Mouse (Mus musculus): ENCODE data around the gene Loxl3.
A peak's percentile ranks its signal among the peaks of the same experiment; 100 is the strongest.

The Loxl3 gene

DNA sequence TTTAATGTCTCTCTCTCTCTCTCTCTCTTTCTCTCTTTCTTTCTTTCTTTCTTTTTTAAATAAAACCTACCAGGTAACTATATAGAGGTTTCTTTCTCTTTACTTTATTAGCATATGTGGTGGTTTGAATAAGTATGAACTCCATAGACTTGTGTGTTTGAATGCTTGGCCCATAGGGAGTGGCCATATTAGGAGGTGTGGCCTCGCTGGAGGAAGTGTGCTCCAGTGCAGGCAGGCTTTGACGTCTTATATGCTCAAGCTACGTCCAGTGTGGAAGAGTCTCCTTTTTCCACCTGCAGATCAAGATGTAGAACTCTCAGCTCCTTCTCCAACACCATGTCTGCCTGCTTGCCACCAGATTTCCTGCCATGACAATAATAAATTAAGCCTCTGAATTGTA is 14.9 kb upstream of the Loxl3 start:
- no peak for DNase-seq

GRCm38 (mm10) chr6:83020121-83020520 is 13.9 kb upstream of the Loxl3 start:
- DNase-seq = no peak

DNA sequence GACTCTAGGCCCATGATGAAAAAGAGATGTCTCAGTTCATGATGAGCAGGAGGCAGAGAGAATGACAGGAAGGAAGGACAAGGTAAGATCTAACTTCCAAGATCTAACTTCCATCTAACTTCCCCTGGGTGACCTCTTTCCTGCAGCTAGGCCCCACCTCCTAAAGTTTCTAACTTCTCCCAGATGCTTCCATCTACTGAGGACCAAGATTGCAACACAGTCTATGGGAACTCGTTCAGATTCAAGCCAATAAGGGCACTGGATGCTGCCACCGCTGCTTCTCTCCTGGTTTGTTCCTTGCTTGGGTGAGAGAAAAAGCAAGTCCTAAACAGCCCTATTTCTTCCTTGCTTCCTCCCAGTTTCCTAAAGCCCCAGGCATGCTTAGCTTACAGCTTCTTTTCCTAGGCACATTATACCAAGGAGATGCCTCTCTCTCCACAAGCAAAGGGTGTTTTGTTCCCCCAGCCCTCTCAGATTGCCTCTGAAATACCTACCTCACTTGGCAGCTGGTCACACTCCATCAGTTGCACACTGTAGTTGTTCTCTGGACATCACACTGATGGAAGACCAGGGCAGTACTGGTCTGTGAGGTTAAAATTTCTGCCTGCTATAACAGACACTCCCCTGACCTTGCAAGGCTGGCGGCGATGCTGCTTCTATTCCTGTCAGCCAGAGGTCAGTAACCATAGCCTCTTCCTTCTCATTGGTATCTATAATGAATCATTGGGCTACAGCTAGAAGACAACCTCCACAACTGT is 13.0 kb upstream of the Loxl3 start:
- DNase-seq = no peak

DNA sequence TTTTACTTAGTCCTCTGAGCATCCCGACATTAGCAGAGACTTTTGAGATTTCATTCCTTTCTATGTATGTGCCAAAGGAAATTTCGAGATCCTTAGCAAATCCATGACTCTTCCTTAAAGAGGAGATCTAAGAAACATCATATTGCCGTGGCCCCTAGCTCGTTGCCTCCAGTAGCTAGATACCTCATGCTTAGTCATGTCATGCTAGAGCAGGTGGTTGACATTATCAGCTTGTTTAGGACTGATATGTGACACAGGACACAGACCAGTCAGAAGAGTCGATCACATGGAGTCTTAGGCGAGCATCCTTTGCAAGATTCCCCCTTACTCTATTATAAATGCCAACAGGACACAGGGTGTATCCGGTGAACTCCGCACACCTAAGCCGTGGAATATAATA is 11.0 kb upstream of the Loxl3 start:
- DNase-seq = no peak

DNA sequence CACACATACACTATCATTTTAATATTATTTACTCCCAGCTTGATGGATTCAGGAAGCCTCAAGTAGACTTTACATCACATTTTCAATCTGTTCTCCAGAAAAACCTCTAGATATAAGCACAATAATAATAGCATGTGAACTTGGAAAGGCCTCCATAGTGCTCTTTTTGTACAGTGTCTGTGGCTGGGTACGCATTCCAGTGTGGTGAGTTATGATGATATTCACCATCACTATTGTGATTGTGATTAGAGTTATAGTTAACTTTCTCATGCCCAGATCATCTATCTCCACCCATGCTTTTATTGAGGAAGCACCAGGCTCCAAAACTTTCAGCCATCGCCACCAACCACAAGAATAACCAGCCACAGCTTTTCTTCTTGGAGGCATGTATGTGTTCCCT is 10.2 kb upstream of the Loxl3 start:
- DNase-seq = no peak

- DNase-seq = no peak
Observed at GRCm38 (mm10) chr6:83024421-83024820, 9.6 kb upstream of the Loxl3 start.

DNA sequence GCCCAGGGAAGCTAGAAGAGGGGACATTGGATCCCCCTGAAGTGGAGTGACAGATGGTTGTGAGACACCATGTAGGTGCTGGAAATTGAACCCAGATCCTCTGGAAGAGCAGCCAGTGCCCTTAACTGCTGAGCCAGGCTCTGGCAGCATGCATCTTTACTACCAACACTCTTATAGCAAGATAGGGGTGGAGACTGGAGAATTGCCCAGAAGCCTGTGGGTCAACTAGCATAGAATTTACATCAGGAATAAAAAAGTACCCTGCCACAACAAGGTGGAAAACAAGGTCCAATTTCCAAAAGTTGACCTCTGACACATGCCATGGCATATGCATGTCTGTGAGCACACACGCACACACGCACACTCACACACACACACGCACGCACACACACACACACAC is 8.8 kb upstream of the Loxl3 start:
- DNase-seq = no peak

DNA sequence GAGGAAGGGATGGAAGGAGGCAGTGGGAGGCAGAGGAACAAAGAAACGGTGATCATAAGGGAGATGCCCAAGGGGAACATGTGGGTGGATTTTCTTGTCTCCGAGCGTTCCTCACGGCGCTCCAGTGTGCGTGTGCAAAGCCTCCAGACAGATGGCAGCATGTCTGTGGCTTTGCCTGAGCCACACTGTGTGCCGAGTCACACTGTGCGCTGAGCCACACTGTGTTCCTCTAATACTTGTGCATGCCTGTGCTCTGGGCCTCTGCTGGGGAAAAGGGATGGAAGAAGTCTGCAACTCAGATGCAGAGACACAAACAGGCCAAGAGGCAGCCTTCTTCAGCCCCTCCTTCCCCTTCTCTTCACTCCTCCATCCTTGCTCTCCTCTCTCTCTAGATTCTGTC is 6.7 kb upstream of the Loxl3 start:
- DNase-seq = no peak

DNA sequence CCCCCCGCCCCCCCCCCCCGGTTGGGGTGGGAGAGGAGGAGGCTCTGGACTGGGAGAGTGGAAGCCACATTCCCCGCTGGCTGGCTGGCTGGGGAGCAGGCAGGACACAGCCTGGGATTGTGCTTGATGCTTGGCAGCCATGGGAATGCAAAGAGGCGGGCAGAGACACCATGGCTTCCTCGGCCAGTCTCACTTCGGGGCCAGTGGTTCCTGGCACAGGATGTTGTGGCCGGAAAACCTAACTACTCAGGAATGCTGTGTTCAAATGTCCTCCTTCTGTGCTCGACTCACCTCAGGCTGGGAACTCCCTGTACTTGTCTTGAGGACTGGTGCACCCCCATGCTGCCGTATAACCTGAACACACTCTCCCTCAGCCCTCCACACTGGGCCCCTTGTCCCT is 6.3 kb upstream of the Loxl3 start:
- DNase-seq = no peak

- DNase-seq = no peak
Observed at GRCm38 (mm10) chr6:83029777-83030176, 4.2 kb upstream of the Loxl3 start.

- DNase-seq = no peak
Observed at GRCm38 (mm10) chr6:83031111-83031510, 2.9 kb upstream of the Loxl3 start.

- no peak for DNase-seq
Observed at GRCm38 (mm10) chr6:83031921-83032590, 1.9 kb upstream of the Loxl3 start.

DNA sequence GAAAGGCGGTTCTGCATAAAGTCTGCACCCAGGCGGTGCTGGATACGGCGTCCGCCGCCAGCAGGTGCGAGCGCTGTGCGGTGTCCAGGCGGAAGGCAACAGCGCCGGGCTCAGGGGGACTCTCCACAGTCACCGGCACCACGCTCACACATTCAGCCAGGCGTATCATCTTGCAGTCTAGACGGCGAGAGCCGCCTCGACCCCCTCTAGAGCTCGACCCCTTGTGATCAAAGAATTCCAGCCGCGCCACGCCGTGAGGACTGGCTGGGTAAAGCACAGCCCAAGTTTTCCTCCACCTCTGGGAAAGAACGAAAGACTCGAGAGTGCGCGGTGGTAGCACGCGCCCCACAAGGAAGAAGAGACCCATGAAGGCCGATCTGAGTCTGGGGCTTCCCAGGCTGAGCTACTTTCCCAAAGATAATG is 1.2 kb upstream of the Loxl3 start:
- DNase-seq = no peak

- DNase-seq = no peak
Observed at GRCm38 (mm10) chr6:83034463-83035055, 586 bp downstream of the Loxl3 start.

DNA sequence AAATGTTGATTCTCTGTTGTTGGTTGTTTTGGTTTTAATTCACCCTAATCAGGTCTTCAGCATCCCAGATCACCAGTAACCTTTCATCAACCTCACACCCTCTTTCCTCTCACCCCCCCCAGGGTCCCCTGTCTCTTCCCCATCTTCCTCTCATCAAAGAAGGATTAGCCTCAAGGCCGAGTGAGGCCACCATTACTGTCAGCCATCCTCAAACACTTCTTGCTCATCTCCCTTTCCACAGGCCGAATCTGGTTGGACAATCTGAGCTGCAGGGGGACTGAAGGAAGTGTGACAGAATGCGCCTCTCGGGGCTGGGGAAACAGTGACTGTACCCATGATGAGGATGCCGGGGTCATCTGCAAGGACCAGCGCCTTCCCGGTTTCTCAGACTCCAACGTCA is 3.2 kb downstream of the Loxl3 start:
- DNase-seq = no peak

- DNase-seq = peak; percentile 84
Observed at GRCm38 (mm10) chr6:83038496-83039012, 4.6 kb downstream of the Loxl3 start.

- no peak for DNase-seq
Observed at GRCm38 (mm10) chr6:83040601-83041000, 6.6 kb downstream of the Loxl3 start.

- DNase-seq = no peak
Observed at GRCm38 (mm10) chr6:83043561-83043960, 9.6 kb downstream of the Loxl3 start.

- no peak for DNase-seq
Observed at GRCm38 (mm10) chr6:83043993-83044392, 10.0 kb downstream of the Loxl3 start.

GRCm38 (mm10) chr6:83044742-83045141 is 10.8 kb downstream of the Loxl3 start:
- DNase-seq = no peak

DNA sequence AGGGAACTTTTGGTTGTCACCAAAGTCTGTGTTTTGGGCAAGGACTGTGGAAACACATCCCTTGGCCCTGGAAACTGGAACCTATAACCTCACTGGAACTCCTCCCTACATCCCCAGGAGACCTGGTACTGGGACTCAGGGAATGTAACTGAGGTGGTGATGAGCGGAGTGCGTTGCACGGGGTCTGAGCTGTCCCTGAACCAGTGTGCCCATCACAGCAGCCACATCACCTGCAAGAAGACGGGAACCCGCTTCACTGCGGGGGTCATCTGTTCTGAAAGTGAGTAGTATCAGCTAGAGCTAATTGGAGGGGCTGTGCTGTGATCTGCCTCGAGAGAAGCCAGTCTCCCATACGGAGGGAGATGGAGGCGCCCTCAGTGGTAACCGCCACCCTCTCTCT is 15.4 kb downstream of the Loxl3 start:
- no peak for DNase-seq

DNA sequence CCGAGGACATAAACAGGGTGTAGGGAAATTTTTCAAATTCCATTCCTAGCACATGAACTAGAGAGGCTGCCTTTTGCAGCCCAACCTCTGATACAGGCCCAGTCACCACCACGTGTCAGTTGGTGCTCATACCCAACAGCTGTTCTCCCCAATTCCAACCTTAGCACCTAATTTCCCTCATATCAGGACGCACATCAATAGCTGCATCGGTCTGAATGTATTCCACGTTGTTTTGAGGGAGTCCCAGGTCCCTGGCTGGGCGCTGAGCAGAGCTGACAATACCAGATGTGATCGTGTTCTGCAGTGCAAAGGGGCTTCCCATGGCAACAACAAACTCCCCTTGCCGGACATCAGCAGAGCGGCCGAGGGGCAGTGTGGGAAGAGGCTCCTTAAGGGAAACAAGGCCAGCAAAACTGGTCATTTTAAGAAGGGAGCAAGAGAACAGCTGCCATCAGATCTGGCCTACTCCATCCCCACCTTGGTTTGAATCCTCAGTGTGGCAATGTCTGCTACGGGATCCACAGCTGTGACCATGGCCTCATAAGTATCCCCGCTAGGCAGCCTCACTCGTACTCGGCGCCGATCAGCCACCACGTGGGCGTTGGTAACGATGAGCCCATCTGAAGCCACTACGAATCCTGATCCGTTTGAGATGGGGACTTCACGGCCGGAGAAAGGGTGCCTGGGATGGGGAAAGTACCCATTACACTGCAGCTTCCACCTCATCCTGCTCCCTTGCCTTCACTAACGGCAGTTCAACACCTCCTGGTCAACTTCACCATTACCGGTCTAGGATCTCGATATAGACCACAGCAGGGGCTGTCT is 19.4 kb downstream of the Loxl3 start:
- DNase-seq = peak; percentile 64
